Mouse (Mus musculus): ENCODE data around the gene Tmcc3. TPM values are rescaled to one million over a fixed set of nuclear protein-coding genes. Genes with fewer than 3 reads are reported as not detected.

Tmcc3 gene
- polyA plus RNA-seq, 1 experiment from 2014 or later = 20.8 TPM

GRCm38 (mm10) chr10:94566222-94566868 is 254.6 kb downstream of the Tmcc3 start:
- ATAC-seq (ENCODE audit: low FRiP score, low TSS enrichment) (no peak), DNase-seq (ENCODE audit: low spot score) (no peak)
- Histone ChIP-seq H3K36me3 (ENCODE audit: control insufficient read depth, insufficient read depth, low read length) (no peaks in the 10 kb centered on the region), H3K4me3 (ENCODE audit: low read depth, low read length) (no peak overlapping the region), H3K27ac (replicated peaks) (no peak overlapping the region; the same call in 1 of the 2 replicates), H3K4me1 (replicated peaks; ENCODE audit: control insufficient read depth, insufficient read depth) (no peaks in the 10 kb centered on the region), H3K4me2 (replicated peaks; ENCODE audit: low read depth) (no peak overlapping the region), H3K9ac (ENCODE audit: low read length) (no peak overlapping the region), H3K9me3 (ENCODE audit: control insufficient read depth, low read length) (no peaks in the 10 kb centered on the region), H3K27me3 (ENCODE audit: control insufficient read depth, insufficient read depth, low read length) (no peaks in the 10 kb centered on the region)
- WGBS = 71% methylated on average over 21 of the region's 21 CpGs
- TF ChIP-seq EP300 (optimal IDR thresholded peaks at IDR 0.05) (no peak), CTCF (IDR thresholded peaks at IDR 0.05; ENCODE audit: low read depth) (no peak)

- Histone ChIP-seq H3K4me1 (replicated peaks; ENCODE audit: control insufficient read depth, insufficient read depth) (no peaks in the 10 kb centered on the region), H3K27ac (replicated peaks) (peak overlapping the region; percentile 40; the same call in 1 of the 2 replicates), H3K9me3 (ENCODE audit: control insufficient read depth, low read length) (no peaks in the 10 kb centered on the region), H3K4me3 (ENCODE audit: low read depth, low read length) (no peak overlapping the region), H3K36me3 (ENCODE audit: control insufficient read depth, insufficient read depth, low read length) (no peaks in the 10 kb centered on the region), H3K9ac (ENCODE audit: low read length) (no peak overlapping the region), H3K4me2 (replicated peaks; ENCODE audit: low read depth) (no peak overlapping the region), H3K27me3 (ENCODE audit: control insufficient read depth, insufficient read depth, low read length) (no peaks in the 10 kb centered on the region)
- TF ChIP-seq CTCF (IDR thresholded peaks at IDR 0.05; ENCODE audit: low read depth) = no peak
- no peak for TF ChIP-seq EP300 (optimal IDR thresholded peaks at IDR 0.05)
- 88% methylated on average over 6 of the region's 6 CpGs for WGBS
- ATAC-seq (ENCODE audit: low FRiP score, low TSS enrichment) (no peak), DNase-seq (ENCODE audit: low spot score) (no peak)
Measured at GRCm38 (mm10) chr10:94567251-94567650, 255.5 kb downstream of the Tmcc3 start.

- no peaks in the 10 kb centered on the region for H3K9me3 ChIP-seq (ENCODE audit: control insufficient read depth, low read length)
- no peaks in the 10 kb centered on the region for H3K36me3 ChIP-seq (ENCODE audit: control insufficient read depth, insufficient read depth, low read length)
- H3K4me1 ChIP-seq (replicated peaks; ENCODE audit: control insufficient read depth, insufficient read depth) = no peaks in the 10 kb centered on the region
- DNase-seq (ENCODE audit: low spot score) (peak; percentile 62), ATAC-seq (ENCODE audit: low FRiP score, low TSS enrichment) (peak; percentile 52)
- TF ChIP-seq EP300 (optimal IDR thresholded peaks at IDR 0.05) (no peak), CTCF (IDR thresholded peaks at IDR 0.05; ENCODE audit: low read depth) (no peak)
- H3K4me3 ChIP-seq (ENCODE audit: low read depth, low read length) = no peak overlapping the region
- peak overlapping the region; percentile 58 for H3K27ac ChIP-seq (replicated peaks)
- no peaks in the 10 kb centered on the region for H3K27me3 ChIP-seq (ENCODE audit: control insufficient read depth, insufficient read depth, low read length)
- WGBS = 38% methylated on average over 14 of the region's 14 CpGs
- H3K4me2 ChIP-seq (replicated peaks; ENCODE audit: low read depth) = no peak overlapping the region
- no peak overlapping the region for H3K9ac ChIP-seq (ENCODE audit: low read length)
Measured at GRCm38 (mm10) chr10:94567915-94568314, 256.2 kb downstream of the Tmcc3 start.

GRCm38 (mm10) chr10:94568867-94569266 is 257.1 kb downstream of the Tmcc3 start:
- H3K36me3 ChIP-seq (ENCODE audit: control insufficient read depth, insufficient read depth, low read length) = no peaks in the 10 kb centered on the region
- TF ChIP-seq CTCF (IDR thresholded peaks at IDR 0.05; ENCODE audit: low read depth) (no peak), EP300 (optimal IDR thresholded peaks at IDR 0.05) (no peak)
- DNase-seq (ENCODE audit: low spot score) (no peak), ATAC-seq (ENCODE audit: low FRiP score, low TSS enrichment) (peak; percentile 30)
- H3K9me3 ChIP-seq (ENCODE audit: control insufficient read depth, low read length) = no peaks in the 10 kb centered on the region
- WGBS = 77% methylated on average over 7 of the region's 7 CpGs
- no peaks in the 10 kb centered on the region for H3K27me3 ChIP-seq (ENCODE audit: control insufficient read depth, insufficient read depth, low read length)
- H3K4me1 ChIP-seq (replicated peaks; ENCODE audit: control insufficient read depth, insufficient read depth) = no peaks in the 10 kb centered on the region
- H3K27ac ChIP-seq (replicated peaks) = peak overlapping the region; percentile 58; the same call in 1 of the 2 replicates
- H3K4me2 ChIP-seq (replicated peaks; ENCODE audit: low read depth) = no peak overlapping the region
- no peak overlapping the region for H3K4me3 ChIP-seq (ENCODE audit: low read depth, low read length)
- H3K9ac ChIP-seq (ENCODE audit: low read length) = no peak overlapping the region

GRCm38 (mm10) chr10:94569731-94570130 is 258.0 kb downstream of the Tmcc3 start:
- ATAC-seq (ENCODE audit: low FRiP score, low TSS enrichment) = no peak
- H3K27me3 ChIP-seq (ENCODE audit: control insufficient read depth, insufficient read depth, low read length) = no peaks in the 10 kb centered on the region
- H3K9ac ChIP-seq (ENCODE audit: low read length) = no peak overlapping the region
- no peak for DNase-seq (ENCODE audit: low spot score)
- no peak overlapping the region for H3K4me2 ChIP-seq (replicated peaks; ENCODE audit: low read depth)
- no peaks in the 10 kb centered on the region for H3K36me3 ChIP-seq (ENCODE audit: control insufficient read depth, insufficient read depth, low read length)
- TF ChIP-seq CTCF (IDR thresholded peaks at IDR 0.05; ENCODE audit: low read depth) = no peak
- TF ChIP-seq EP300 (optimal IDR thresholded peaks at IDR 0.05) = no peak
- H3K27ac ChIP-seq (replicated peaks) = no peak overlapping the region
- no peak overlapping the region for H3K4me3 ChIP-seq (ENCODE audit: low read depth, low read length)
- whole genome bisulfite sequencing = 62% methylated on average over 7 of the region's 7 CpGs
- H3K9me3 ChIP-seq (ENCODE audit: control insufficient read depth, low read length) = no peaks in the 10 kb centered on the region
- H3K4me1 ChIP-seq (replicated peaks; ENCODE audit: control insufficient read depth, insufficient read depth) = no peaks in the 10 kb centered on the region; the same call in 1 of the 2 replicates

- ATAC-seq (ENCODE audit: low FRiP score, low TSS enrichment) (no peak), DNase-seq (ENCODE audit: low spot score) (no peak)
- 0 out of 2 replicates have a peak overlapping the region, but pooled peaks have one; percentile 18 for H3K27ac ChIP-seq (replicated peaks)
- no peaks in the 10 kb centered on the region for H3K36me3 ChIP-seq (ENCODE audit: control insufficient read depth, insufficient read depth, low read length)
- H3K4me2 ChIP-seq (replicated peaks; ENCODE audit: low read depth) = no peak overlapping the region
- 83% methylated on average over 9 of the region's 9 CpGs for WGBS
- no peak overlapping the region for H3K4me3 ChIP-seq (ENCODE audit: low read depth, low read length)
- peak; percentile 44 for TF ChIP-seq CTCF (IDR thresholded peaks at IDR 0.05; ENCODE audit: low read depth)
- no peak for TF ChIP-seq EP300 (optimal IDR thresholded peaks at IDR 0.05)
- H3K9me3 ChIP-seq (ENCODE audit: control insufficient read depth, low read length) = no peaks in the 10 kb centered on the region
- H3K4me1 ChIP-seq (replicated peaks; ENCODE audit: control insufficient read depth, insufficient read depth) = no peaks in the 10 kb centered on the region; the same call in none of the 2 replicates
- no peaks in the 10 kb centered on the region for H3K27me3 ChIP-seq (ENCODE audit: control insufficient read depth, insufficient read depth, low read length)
- no peak overlapping the region for H3K9ac ChIP-seq (ENCODE audit: low read length)
Measured at GRCm38 (mm10) chr10:94571927-94572620, 260.3 kb downstream of the Tmcc3 start.

Data from stomach, postnatal 0 days (tissue).